Mouse (Mus musculus): ENCODE results near the gene Gm6902. TPM values are rescaled to one million over a fixed set of nuclear protein-coding genes. Genes with fewer than 3 reads are reported as not detected.

Gene Gm6902
- not detected in 2 replicates for polyA plus RNA-seq (2015; fragmentation: Nextera tagmentation; extraction: Ambion mirVana)

DNA sequence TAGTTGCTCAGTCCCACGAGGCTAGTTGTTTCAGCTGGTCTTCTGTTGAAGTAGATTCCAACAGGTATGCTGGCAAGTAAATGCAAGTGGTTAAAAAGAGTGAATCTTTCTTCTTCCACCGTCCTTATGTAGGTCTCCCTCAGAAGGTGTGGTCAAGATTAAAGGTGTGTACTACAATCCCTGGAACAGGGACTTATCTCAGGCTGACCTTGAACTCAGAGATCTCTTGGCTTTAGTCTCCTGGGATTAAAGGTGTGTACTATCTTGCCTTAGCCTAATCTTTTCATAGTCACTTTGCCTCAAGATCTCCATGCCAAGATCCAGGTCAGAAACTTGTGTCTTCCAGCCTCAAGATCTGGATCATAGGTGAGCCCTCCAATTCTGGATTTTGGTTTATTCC is at the start of gene Gm6902:
TSS of gene Gm6902 (minus strand) at position 101 of the 400 bp plus-strand sequence.

DNA sequence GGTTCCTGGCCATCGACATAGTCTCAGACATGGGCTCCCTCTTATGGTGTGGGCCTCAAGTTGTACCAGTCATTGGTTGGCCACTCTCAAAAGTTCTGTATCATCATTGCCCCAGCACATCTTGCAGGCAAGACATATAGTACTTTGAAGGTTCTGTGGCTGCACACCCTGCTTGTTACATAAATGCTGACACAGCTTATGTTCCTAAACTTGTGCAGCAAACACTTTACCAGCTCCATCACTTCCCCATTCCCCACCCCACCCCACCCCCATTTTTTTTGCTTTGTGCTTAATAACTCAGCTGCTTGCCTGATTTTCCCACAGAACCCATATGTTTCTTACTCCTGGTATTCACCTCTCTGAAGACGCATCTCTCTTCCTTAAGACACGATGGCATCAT is 22.2 kb upstream of the Gm6902 start, which contains the start of gene Nlrp4e:
TSS of gene Nlrp4e (plus strand) at position 301 of the 400 bp plus-strand sequence.

DNA sequence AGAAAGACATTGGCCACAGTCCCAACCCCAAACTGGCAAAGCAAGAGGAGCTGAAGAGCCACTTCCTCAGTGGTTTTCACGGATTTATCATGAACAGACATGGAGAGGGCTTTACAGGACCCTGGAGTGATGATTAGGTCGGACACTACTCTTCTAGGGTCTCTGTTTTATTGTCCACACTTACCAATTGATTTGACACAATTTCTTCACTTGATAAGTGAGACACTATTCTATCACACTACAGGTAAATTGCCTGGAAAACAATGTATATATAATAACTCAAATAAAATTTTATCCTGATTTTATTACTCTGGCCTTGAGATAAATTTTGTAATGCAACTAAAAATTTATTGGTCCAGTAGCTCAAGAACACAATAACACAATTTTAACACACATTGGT is 27.1 kb downstream of the Gm6902 start, which contains the start of gene Vmn1r166:
TSS of gene Vmn1r166 (minus strand) at position 101 of the 400 bp plus-strand sequence.

Other genes with a start within 250 kb of the Gm6902 start
- not detected in 2 replicates for gene Vmn1r163, start 223.4 kb downstream of the Gm6902 start, polyA plus RNA-seq (2015; fragmentation: Nextera tagmentation; extraction: Ambion mirVana)
- not detected in 2 replicates for gene Gm8720, start 211.4 kb downstream of the Gm6902 start, polyA plus RNA-seq (2015; fragmentation: Nextera tagmentation; extraction: Ambion mirVana)
- not detected in 2 replicates for gene Gm10662, start 134.4 kb downstream of the Gm6902 start, polyA plus RNA-seq (2015; fragmentation: Nextera tagmentation; extraction: Ambion mirVana)
- not detected in 2 replicates for gene Vmn1r165, start 61.6 kb downstream of the Gm6902 start, polyA plus RNA-seq (2015; fragmentation: Nextera tagmentation; extraction: Ambion mirVana)
- not detected in 2 replicates for gene Vmn1r166, start 27.2 kb downstream of the Gm6902 start, polyA plus RNA-seq (2015; fragmentation: Nextera tagmentation; extraction: Ambion mirVana)
- not detected in 2 replicates for gene Nlrp4e, start 22.3 kb upstream of the Gm6902 start, polyA plus RNA-seq (2015; fragmentation: Nextera tagmentation; extraction: Ambion mirVana)
- not detected in 2 replicates for gene Nlrp5, start 107.0 kb upstream of the Gm6902 start, polyA plus RNA-seq (2015; fragmentation: Nextera tagmentation; extraction: Ambion mirVana)
- gene Vmn1r167, start 228.3 kb upstream of the Gm6902 start, polyA plus RNA-seq (2015; fragmentation: Nextera tagmentation; extraction: Ambion mirVana) = not detected in 2 replicates

Measured in urinary bladder, postnatal 0 days (tissue).